Mouse (Mus musculus): Measurements from ENCODE around the gene Rictor.
A peak's percentile ranks its signal among the peaks of the same experiment; 100 is the strongest.

Gene Rictor

GRCm38 (mm10) chr15:6707936-6708525, at the start of gene Rictor:
TSS of gene Rictor (plus strand) at chr15:6708379.
- no peak for DNase-seq

DNA sequence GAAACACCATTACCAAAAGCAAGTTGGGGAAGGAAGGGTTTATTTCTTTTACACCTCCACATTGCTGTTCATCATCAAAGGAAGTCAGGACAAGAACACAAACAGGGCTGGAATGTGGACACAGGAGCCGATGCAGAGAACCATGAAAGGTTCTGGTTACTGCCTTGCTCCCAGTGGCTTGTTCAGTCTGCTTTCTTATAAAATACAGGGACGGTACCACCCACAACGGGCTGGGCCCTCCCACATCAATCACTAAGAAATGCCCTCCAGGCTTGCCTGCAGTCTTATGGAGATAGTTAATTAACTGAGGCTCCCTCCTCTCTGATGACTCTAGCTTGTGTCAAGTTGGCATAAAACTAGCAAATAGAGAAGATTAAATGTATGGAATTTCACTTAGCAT, 46.2 kb upstream of the Rictor start:
- DNase-seq, result no peak

DNA sequence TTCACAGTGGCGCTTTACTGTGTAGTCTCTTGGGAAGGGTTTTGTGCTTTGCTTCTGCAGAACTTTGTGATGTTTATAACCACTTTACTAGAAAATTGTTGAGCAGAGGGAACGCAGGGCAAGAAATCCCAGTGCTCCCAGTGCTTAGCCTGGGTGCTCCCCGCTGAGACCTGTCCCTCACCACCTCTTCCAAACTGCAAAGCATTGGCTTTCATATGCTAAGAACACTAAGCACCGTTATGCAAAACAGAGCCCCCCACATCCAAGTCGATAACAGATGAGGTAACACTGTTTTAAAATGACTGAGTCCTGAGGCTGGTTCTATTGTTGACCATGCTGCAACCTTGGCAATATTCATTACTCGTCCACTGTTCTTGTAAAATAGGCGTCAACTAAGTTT, 44.2 kb upstream of the Rictor start:
- DNase-seq, result no peak

GRCm38 (mm10) chr15:6666072-6666471, 42.1 kb upstream of the Rictor start:
- DNase-seq, result no peak

GRCm38 (mm10) chr15:6668793-6669437, 39.3 kb upstream of the Rictor start:
- DNase-seq, result no peak

GRCm38 (mm10) chr15:6678479-6678878, 29.7 kb upstream of the Rictor start:
- DNase-seq, result no peak

GRCm38 (mm10) chr15:6702164-6702563, 6.0 kb upstream of the Rictor start:
- no peak for DNase-seq

- no peak for DNase-seq
Measured at GRCm38 (mm10) chr15:6705351-6705901, 2.8 kb upstream of the Rictor start.

- peak; percentile 76 for DNase-seq
Measured at GRCm38 (mm10) chr15:6707551-6707935, 636 bp upstream of the Rictor start.

GRCm38 (mm10) chr15:6708526-6709441, 605 bp downstream of the Rictor start:
- peak; percentile 75 for DNase-seq

DNA sequence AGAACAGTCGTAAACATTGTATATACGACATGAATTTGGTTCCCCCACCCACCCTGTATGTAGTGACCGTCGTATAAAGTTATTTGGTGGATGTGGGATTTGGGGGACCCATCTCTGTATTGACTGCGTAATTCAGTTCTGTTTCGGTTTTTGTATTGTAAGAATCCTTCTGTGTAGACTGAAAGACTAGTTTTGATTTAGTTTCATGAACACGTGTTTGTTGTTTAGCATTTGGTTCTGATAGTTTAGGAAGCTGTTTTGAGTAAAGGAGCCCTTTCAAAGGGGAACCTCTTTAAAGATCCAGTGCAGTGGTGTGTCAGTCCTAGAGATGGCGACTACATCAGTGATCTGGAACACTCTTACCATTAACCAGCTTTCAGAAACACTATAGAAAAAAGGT, 1.4 kb downstream of the Rictor start:
- no peak for DNase-seq

GRCm38 (mm10) chr15:6710341-6710740, 2.2 kb downstream of the Rictor start:
- no peak for DNase-seq

DNA sequence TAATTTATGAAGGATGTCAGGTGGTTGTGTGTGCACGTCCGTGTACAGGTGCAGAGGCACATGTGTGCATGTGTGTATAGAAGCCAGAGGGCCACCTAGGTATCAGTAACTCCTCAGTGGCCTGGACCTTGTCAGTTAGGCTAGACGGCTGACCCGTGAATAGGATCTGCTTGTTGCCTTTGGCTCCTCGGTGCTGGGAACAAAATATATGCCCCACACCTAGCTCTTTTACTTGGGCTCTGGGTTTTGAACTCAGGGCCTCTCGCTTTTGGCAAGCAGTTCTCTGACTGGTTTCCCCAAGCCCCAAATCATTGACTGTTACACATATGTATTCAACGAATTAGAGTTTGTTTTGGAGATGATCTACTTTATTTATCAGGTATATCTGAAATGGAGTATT, 3.0 kb downstream of the Rictor start:
- no peak for DNase-seq

GRCm38 (mm10) chr15:6714819-6715218, 6.6 kb downstream of the Rictor start:
- no peak for DNase-seq

DNA sequence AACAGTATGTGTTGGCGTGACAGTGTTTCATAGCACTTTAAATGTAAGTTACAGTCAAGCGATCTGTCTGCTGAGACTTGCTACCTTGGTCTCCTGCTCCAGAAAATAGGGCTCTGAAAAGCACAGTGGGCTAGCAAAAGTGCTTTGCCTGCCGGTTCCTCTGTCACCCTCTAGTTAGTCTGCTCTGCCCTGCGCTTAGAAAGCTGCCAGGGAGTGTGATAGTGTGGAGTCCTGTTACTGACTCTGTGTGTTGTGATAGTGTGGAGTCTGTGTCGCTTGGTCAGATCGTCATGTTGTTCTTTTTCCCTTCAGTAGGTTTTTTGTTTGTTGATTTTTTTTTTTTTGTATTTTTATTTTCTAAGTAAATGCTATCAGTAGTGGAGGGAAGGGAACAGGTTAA, 7.1 kb downstream of the Rictor start:
- no peak for DNase-seq

- DNase-seq, result no peak
Measured at GRCm38 (mm10) chr15:6721385-6721784, 13.2 kb downstream of the Rictor start.

DNA sequence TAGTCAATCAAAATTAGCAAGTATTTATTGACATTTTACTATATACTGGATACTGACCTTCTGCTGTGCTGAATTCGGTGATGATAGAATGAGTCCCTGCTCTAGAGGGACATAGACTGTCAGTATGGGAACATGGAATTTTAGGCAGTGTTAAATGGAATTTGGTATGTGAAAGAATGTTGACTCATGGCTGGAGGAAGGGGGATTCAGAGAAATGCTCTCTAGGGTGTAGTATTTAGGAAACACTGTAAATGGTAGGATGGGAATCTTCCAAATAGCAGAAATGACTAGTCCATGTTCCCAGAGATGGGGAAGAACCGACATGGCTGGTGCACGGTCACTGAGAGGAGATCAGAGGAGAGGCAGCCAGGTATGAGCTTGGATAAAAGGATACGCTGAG, 13.6 kb downstream of the Rictor start:
- DNase-seq, result no peak

GRCm38 (mm10) chr15:6722405-6723176, 14.4 kb downstream of the Rictor start:
- DNase-seq, result no peak

GRCm38 (mm10) chr15:6723338-6723737, 15.2 kb downstream of the Rictor start:
- no peak for DNase-seq

DNA sequence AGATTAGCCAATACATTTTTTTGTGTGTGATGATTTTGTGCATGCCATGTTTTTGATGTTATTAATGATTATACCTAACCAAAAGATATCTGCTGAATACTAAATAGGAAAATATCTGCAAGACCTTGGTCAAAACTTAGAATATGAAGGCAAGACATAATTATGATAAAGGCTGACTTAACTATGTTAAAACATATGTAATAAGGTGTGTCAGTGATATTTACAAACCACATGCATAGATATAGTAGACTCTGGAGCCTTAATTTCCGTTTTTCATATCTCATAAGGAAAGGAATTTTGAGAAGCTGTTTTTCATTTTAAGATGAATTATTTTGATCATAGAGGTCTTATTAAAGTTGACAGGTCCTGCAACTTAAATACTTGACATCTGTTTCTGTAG, 16.3 kb downstream of the Rictor start:
- DNase-seq, result no peak

- no peak for DNase-seq
Measured at GRCm38 (mm10) chr15:6726130-6726808, 18.1 kb downstream of the Rictor start.

GRCm38 (mm10) chr15:6733076-6733475, 24.9 kb downstream of the Rictor start:
- DNase-seq, result no peak
